Mouse (Mus musculus) bone marrow macrophage, adult 2 months (primary cell): ENCODE data around the gene Pfkfb1.

ENCODE experiments used
- CTCF ChIP-seq: IDR thresholded peaks from 2 replicates; pipeline ENCODE4 v1.5.1; 2012; ENCODE audit warnings: low read depth, mild to moderate bottlenecking, low read length, moderate library complexity
- POLR2A ChIP-seq: IDR thresholded peaks from 2 replicates; pipeline ENCODE4 v1.6.1; 2012; ENCODE audit warnings: mild to moderate bottlenecking, low read depth, low read length, borderline replicate concordance

GRCm38 (mm10) chrX:150540111-150540510 lies 47.9 kb upstream of the Pfkfb1 start:
- TF ChIP-seq CTCF, result no peak
- TF ChIP-seq POLR2A, result no peak
